In the genomic region with DNA sequence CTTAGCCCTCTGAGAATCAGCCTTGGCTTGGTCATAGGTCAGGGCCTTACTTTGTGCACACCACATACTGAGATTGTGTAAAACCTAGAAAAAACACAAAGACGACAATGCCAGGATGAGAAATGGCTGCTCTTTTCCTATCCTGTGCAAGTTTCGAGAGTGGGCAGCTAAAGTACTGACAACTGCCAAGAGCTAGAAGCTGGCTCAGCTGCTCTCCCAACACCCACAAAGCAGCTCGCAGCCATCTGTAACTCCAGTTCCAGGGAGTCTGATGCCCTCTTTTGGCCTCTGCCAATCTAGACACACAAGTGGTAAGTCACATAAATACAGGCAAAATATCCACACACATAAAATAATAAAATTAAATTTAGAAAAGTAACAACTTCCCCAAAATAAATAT, we compare ENCODE assay signal across 21 mouse cellular contexts.
DNase-seq lines count a peak whose midpoint lies in the region; ATAC-seq and TF ChIP-seq lines count a peak whose summit lies in the region.
"Had no signal": no experiment of that assay in that cellular context is flagged by ENCODE, and none has a peak within 500 bp of the region (broad histone marks: within the 10 kb centered on the region; RNA-seq: fewer than 3 reads in every experiment).

No protein-coding gene starts in this region.

- H3K9ac ChIP-seq in forebrain, embryonic 16.5 days (replicated peaks; ENCODE audit: low read depth, low read length), result no peak overlapping the region
- no peak overlapping the region for H3K9ac ChIP-seq in forebrain, embryonic 11.5 days (ENCODE audit: low read length)
- H3K9ac ChIP-seq in heart, adult 2 months (ENCODE audit: low read depth, low read length), result no peak overlapping the region
- H3K9ac ChIP-seq: embryonic facial prominence, embryonic 12.5 days; hindbrain, embryonic 14.5 days; liver, postnatal 0 days had no signal

- TF ChIP-seq POLR2A in heart, adult 2 months (IDR thresholded peaks at IDR 0.05; ENCODE audit: insufficient read depth, low read depth, low read length), result no peak

- no peak for DNase-seq in forebrain, embryonic 11.5 days (ENCODE audit: low spot score)
- peak; percentile 11 to 18 for DNase-seq in left cerebral cortex, postnatal 36 days (ENCODE audit: low spot score in 2 of 2)
- no peak for DNase-seq in left cerebral cortex, postnatal 10 days (ENCODE audit: extremely low spot score in 1 of 2, low spot score in 2 of 2)
- peak; percentile 22 for DNase-seq in gonadal fat pad, adult 2 months (ENCODE audit: low read depth)
- peak; percentile 20 for DNase-seq in left cerebral cortex, postnatal 4 days
- DNase-seq in gastrocnemius, adult 2 months, result no peak
- no peak for DNase-seq in heart, adult 2 months
- DNase-seq: cerebellum, postnatal 36 days; heart, postnatal 10 days; liver; liver, postnatal 0 days; lung, postnatal 14 days had no signal

- intact Hi-C loops in left cerebral cortex, postnatal 36 days (cut with DNase I), result no loop called here
- intact Hi-C loops in left cerebral cortex, postnatal 10 days (cut with DNase I), result no loop called here
- intact Hi-C loops in left cerebral cortex, postnatal 4 days (cut with DNase I), result no loop called here
- intact Hi-C loops in gastrocnemius, adult 2 months (cut with DNase I), result no loop called here
- intact Hi-C loops in heart, adult 2 months (cut with DNase I), result no loop called here

- no peak overlapping the region for H3K4me3 ChIP-seq in forebrain, embryonic 16.5 days (replicated peaks; ENCODE audit: low read length)
- H3K4me3 ChIP-seq in forebrain, embryonic 11.5 days (ENCODE audit: low read depth, low read length), result no peak overlapping the region
- no peak overlapping the region for H3K4me3 ChIP-seq in gastrocnemius, adult 2 months
- H3K4me3 ChIP-seq in heart, adult 2 months, result no peak overlapping the region
- H3K4me3 ChIP-seq: embryonic facial prominence, embryonic 12.5 days; heart, embryonic 10.5 days; megakaryocyte, embryonic 14.5 days had no signal

- no peaks in the 10 kb centered on the region for H3K4me1 ChIP-seq in forebrain, embryonic 16.5 days (replicated peaks; ENCODE audit: control insufficient read depth, insufficient read depth, low read length)
- no peaks in the 10 kb centered on the region for H3K4me1 ChIP-seq in forebrain, embryonic 11.5 days (replicated peaks; ENCODE audit: control insufficient read depth, insufficient read depth, low read length)
- no peaks in the 10 kb centered on the region for H3K4me1 ChIP-seq in heart, adult 2 months (ENCODE audit: control insufficient read depth, insufficient read depth, low read length)
- H3K4me1 ChIP-seq: embryonic facial prominence, embryonic 12.5 days; heart, embryonic 10.5 days had no signal

- H3K9me3 ChIP-seq in forebrain, embryonic 16.5 days (ENCODE audit: control insufficient read depth, low read length), result no peaks in the 10 kb centered on the region
- no peaks in the 10 kb centered on the region for H3K9me3 ChIP-seq in forebrain, embryonic 11.5 days (ENCODE audit: control insufficient read depth, low read length)
- H3K9me3 ChIP-seq: embryonic facial prominence, embryonic 12.5 days; heart, embryonic 10.5 days; megakaryocyte, embryonic 14.5 days had no signal

- no peak overlapping the region for H3K4me2 ChIP-seq in forebrain, embryonic 16.5 days (ENCODE audit: low read length)
- H3K4me2 ChIP-seq in forebrain, embryonic 11.5 days (ENCODE audit: low read depth, low read length, severe bottlenecking), result no peak overlapping the region
- H3K4me2 ChIP-seq: embryonic facial prominence, embryonic 12.5 days; hindbrain, embryonic 14.5 days had no signal

- TF ChIP-seq EP300 in heart, adult 2 months (IDR thresholded peaks at IDR 0.05; ENCODE audit: insufficient read depth, low read depth, low read length), result no peak

- ATAC-seq in forebrain, embryonic 16.5 days, result peak; percentile 31; the same call in 1 of the 2 replicates
- no peak for ATAC-seq in forebrain, embryonic 11.5 days (replicated peaks; ENCODE audit: low FRiP score)
- ATAC-seq: activated CD4-positive, CD25-positive, alpha-beta regulatory T cell, adult 4 months; intestine, embryonic 16.5 days; liver, postnatal 0 days; midbrain, embryonic 16.5 days; Patski had no signal

- peaks cover 10% of the 10 kb centered on the region for H3K36me3 ChIP-seq in forebrain, embryonic 16.5 days (ENCODE audit: control insufficient read depth, insufficient read depth)
- no peaks in the 10 kb centered on the region; the same call in 1 of the 2 replicates for H3K36me3 ChIP-seq in forebrain, embryonic 11.5 days (ENCODE audit: control insufficient read depth, insufficient read depth, low read length)
- no peaks in the 10 kb centered on the region; the same call in 1 of the 2 replicates for H3K36me3 ChIP-seq in heart, adult 2 months (ENCODE audit: control insufficient read depth, insufficient read depth, low read length)

- 75% methylated on average over 3 of the region's 3 CpGs for WGBS in forebrain, embryonic 16.5 days
- WGBS in forebrain, embryonic 11.5 days, result 87% methylated on average over 3 of the region's 3 CpGs
- 62% methylated on average over 3 of the region's 3 CpGs for WGBS in heart, adult 2 months

- no peaks in the 10 kb centered on the region for H3K27me3 ChIP-seq in forebrain, embryonic 16.5 days (replicated peaks; ENCODE audit: control insufficient read depth, insufficient read depth, low read length)
- H3K27me3 ChIP-seq in forebrain, embryonic 11.5 days (ENCODE audit: control insufficient read depth, insufficient read depth, low read length), result no peaks in the 10 kb centered on the region
- H3K27me3 ChIP-seq in heart, adult 2 months (ENCODE audit: control insufficient read depth, insufficient read depth, low read length), result no peaks in the 10 kb centered on the region
- H3K27me3 ChIP-seq: embryonic facial prominence, embryonic 12.5 days; megakaryocyte, embryonic 14.5 days; Patski had no signal

- no peak overlapping the region for H3K27ac ChIP-seq in forebrain, embryonic 16.5 days (ENCODE audit: low read length)
- no peak overlapping the region for H3K27ac ChIP-seq in forebrain, embryonic 11.5 days (ENCODE audit: low read depth, low read length)
- no peak overlapping the region for H3K27ac ChIP-seq in gastrocnemius, adult 2 months
- H3K27ac ChIP-seq in heart, adult 2 months, result no peak overlapping the region
- H3K27ac ChIP-seq: embryonic facial prominence, embryonic 12.5 days; heart, embryonic 10.5 days; hindbrain, embryonic 14.5 days had no signal

- no peaks in the 10 kb centered on the region for H3K79me2 ChIP-seq in heart, adult 2 months (replicated peaks; ENCODE audit: control insufficient read depth, insufficient read depth, low read length)

- TF ChIP-seq CTCF in gastrocnemius, adult 2 months (IDR thresholded peaks at IDR 0.05), result no peak
- TF ChIP-seq CTCF in heart, adult 2 months (IDR thresholded peaks at IDR 0.05), result no peak

Comparison
In these comparisons a context has a peak if more than half of its experiments do, and no peak if none do; other contexts are left out.
1. DNase-seq: peak in left cerebral cortex, postnatal 36 days (2 of 2), gonadal fat pad, adult 2 months (single experiment) and left cerebral cortex, postnatal 4 days (single experiment); none in forebrain, embryonic 11.5 days (single experiment), left cerebral cortex, postnatal 10 days (0 of 2), gastrocnemius, adult 2 months (single experiment) and heart, adult 2 months (0 of 2).